Mouse (Mus musculus) liver, embryonic 14.5 days (tissue): Measurements from ENCODE around the gene Tdo2. TPM values are rescaled to one million over a fixed set of nuclear protein-coding genes. Genes with fewer than 3 reads are reported as not detected.

Source experiments
- ATAC-seq: fragments of 200-750 bp; cut with Nextera tagmentation; 2 replicates; pipeline ENCODE4 v1.8.0; 2017; ENCODE audit warnings: moderate number of reproducible peaks, mild to moderate bottlenecking, moderate library complexity; ENCODE audit not compliant: insufficient read depth
- DNase-seq, 3 experiments: peaks; one replicate each; pipeline ENCODE4 v3.0.0-alpha.2; 2012 to 2013; ENCODE audit warnings: low read depth in 3 of 3, low spot score in 3 of 3
- H3K27ac ChIP-seq: fragments of 300-500 bp; sonication (generic); 2 replicates; pipeline ENCODE4 v1.5.1; 2014; ENCODE audit warnings: moderate library complexity, mild to moderate bottlenecking, control low read depth, inconsistent platforms
- H3K27me3 ChIP-seq: fragments of 300-500 bp; sonication (generic); 2 replicates; pipeline ENCODE4 v1.6.1; 2014; ENCODE audit warnings: mild to moderate bottlenecking, low read length, moderate library complexity; ENCODE audit not compliant: control insufficient read depth, insufficient read depth
- H3K36me3 ChIP-seq: fragments of 300-500 bp; sonication (generic); replicated peaks from 2 replicates; pipeline ENCODE4 v1.6.1; 2014; ENCODE audit warnings: low read depth; ENCODE audit not compliant: control insufficient read depth, insufficient read depth
- H3K4me1 ChIP-seq, 2 experiments: fragments of 200-500 bp in 1 of 2; fragments of 300-500 bp in 1 of 2; sonication (generic) in 1 of 2; replicated peaks; 2 replicates each; pipeline ENCODE4 v1.6.1; 2012 to 2014; ENCODE audit warnings: antibody characterized with exemption in 1 of 2, inconsistent platforms in 1 of 2, low read length in 1 of 2; ENCODE audit not compliant: control insufficient read depth in 2 of 2, insufficient read depth in 2 of 2
- H3K4me2 ChIP-seq: fragments of 300-500 bp; sonication (generic); 2 replicates; pipeline ENCODE4 v1.6.1; 2014; ENCODE audit warnings: low read depth, mild to moderate bottlenecking, control low read depth, moderate library complexity
- H3K4me3 ChIP-seq, 2 experiments: fragments of 200-500 bp in 1 of 2; fragments of 300-500 bp in 1 of 2; sonication (generic) in 1 of 2; 2 replicates each; pipeline ENCODE4 v1.5.1; 2012 to 2014; ENCODE audit warnings: low read depth in 2 of 2, low read length in 2 of 2, mild to moderate bottlenecking in 2 of 2, control low read depth in 1 of 2, inconsistent platforms in 1 of 2, moderate library complexity in 1 of 2; ENCODE audit not compliant: insufficient read depth in 1 of 2
- H3K9ac ChIP-seq: fragments of 300-500 bp; sonication (generic); replicated peaks from 2 replicates; pipeline ENCODE4 v1.6.1; 2014; ENCODE audit warnings: mild to moderate bottlenecking, control low read depth, moderate library complexity
- H3K9me3 ChIP-seq: fragments of 300-500 bp; sonication (generic); 2 replicates; pipeline ENCODE4 v1.6.1; 2016; ENCODE audit warnings: low read length, mixed read lengths; ENCODE audit not compliant: control insufficient read depth
- CTCF ChIP-seq: IDR thresholded peaks from 2 replicates; pipeline ENCODE4 v1.5.1; 2016; ENCODE audit warnings: antibody characterized with exemption, low read depth, control low read depth
- EP300 ChIP-seq: IDR thresholded peaks from 2 replicates; pipeline ENCODE4 v1.6.1; 2016; ENCODE audit warnings: antibody characterized with exemption, low read depth
- WGBS: fragments of 180-500 bp; shearing (Covaris S2); extraction: QIAGEN DNeasy Blood & Tissue Kit; methylation state at CpG from one replicate; pipeline ENCODE4 v1.1.7; 2014; ENCODE audit not compliant: insufficient replicate concordance; 5-methylcytosine and 5-hydroxymethylcytosine counted together
- polyA plus RNA-seq, 2 experiments: library from polyadenylated mRNA; depleted of rRNA in 1 of 2; stranded (reverse) in 1 of 2; unstranded in 1 of 2; fragments of >200 nt; fragmentation: Nextera tagmentation in 1 of 2; extraction: Ambion mirVana in 1 of 2; gene quantifications; 2 replicates each; pipeline versions ENCODE4 v1.2.1 to v1.2.3; 2012 to 2014

Gene Tdo2
- polyA plus RNA-seq (2012; rRNA removed) (0.02 TPM in 1 of 2 replicates, not detected in the other), polyA plus RNA-seq (2014; fragmentation: Nextera tagmentation; extraction: Ambion mirVana) (0.17 and 0.18 TPM in 2 replicates)

GRCm38 (mm10) chr3:81976102-81976501, at the start of gene Tdo2:
Tdo2 (minus strand) TSS chr3:81976202.
- H3K36me3 ChIP-seq: no peaks in the 10 kb centered on the region
- H3K4me2 ChIP-seq: no peak within 1 kb of the TSS
- no peak within 1 kb of the TSS for H3K4me3 ChIP-seq
- ATAC-seq (no peak), DNase-seq (no peak)
- TF ChIP-seq EP300 (no peak), CTCF (no peak)
- H3K9me3 ChIP-seq: no peaks in the 10 kb centered on the region
- H3K9ac ChIP-seq: no peak within 1 kb of the TSS
- H3K4me1 ChIP-seq: no peaks in the 10 kb centered on the region
- H3K27me3 ChIP-seq: no peaks in the 10 kb centered on the region
- no peak within 1 kb of the TSS for H3K27ac ChIP-seq

GRCm38 (mm10) chr3:82023065-82023464, 47.1 kb upstream of the Tdo2 start:
- Histone ChIP-seq H3K36me3 (no peaks in the 10 kb centered on the region), H3K4me1 (no peaks in the 10 kb centered on the region), H3K27ac (no peak overlapping the region), H3K27me3 (no peaks in the 10 kb centered on the region), H3K9me3 (no peaks in the 10 kb centered on the region), H3K4me3 (no peak overlapping the region), H3K4me2 (no peak overlapping the region), H3K9ac (no peak overlapping the region)
- DNase-seq (no peak), ATAC-seq (no peak)
- TF ChIP-seq CTCF (no peak), EP300 (no peak)
- 56% methylated on average over 3 of the region's 3 CpGs for WGBS

DNA sequence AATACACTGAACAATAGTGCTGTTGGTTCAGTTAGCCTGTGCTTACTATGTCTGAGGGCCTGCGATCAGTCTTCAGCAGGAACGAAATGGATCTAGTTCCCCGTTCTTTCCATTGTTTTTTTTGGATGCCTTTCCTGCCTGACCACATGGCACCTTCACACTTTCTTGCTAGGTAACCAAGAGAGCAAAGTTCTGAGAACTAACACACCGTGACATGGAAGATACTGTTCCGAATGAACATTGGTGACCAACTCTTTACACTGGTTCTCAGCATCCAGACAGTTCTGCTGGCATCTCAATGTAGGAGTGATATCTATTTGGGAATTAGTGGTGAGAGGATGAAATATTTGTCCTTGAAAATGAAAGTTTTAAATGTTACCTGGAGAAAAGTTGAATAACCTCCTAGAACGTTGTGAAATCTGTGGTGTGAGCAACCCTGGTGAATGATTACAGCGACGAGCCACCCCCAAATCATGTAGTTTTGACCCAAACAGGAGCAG, 46.5 kb upstream of the Tdo2 start:
- TF ChIP-seq EP300: no peak
- TF ChIP-seq CTCF: no peak
- 62% methylated on average over 8 of the region's 8 CpGs for WGBS
- ATAC-seq (no peak), DNase-seq (no peak)
- no peak overlapping the region for H3K4me3 ChIP-seq
- no peak overlapping the region for H3K4me2 ChIP-seq
- H3K9me3 ChIP-seq: no peaks in the 10 kb centered on the region
- H3K27ac ChIP-seq: no peak overlapping the region
- no peak overlapping the region for H3K9ac ChIP-seq
- no peaks in the 10 kb centered on the region for H3K27me3 ChIP-seq
- no peaks in the 10 kb centered on the region for H3K4me1 ChIP-seq
- no peaks in the 10 kb centered on the region for H3K36me3 ChIP-seq

DNA sequence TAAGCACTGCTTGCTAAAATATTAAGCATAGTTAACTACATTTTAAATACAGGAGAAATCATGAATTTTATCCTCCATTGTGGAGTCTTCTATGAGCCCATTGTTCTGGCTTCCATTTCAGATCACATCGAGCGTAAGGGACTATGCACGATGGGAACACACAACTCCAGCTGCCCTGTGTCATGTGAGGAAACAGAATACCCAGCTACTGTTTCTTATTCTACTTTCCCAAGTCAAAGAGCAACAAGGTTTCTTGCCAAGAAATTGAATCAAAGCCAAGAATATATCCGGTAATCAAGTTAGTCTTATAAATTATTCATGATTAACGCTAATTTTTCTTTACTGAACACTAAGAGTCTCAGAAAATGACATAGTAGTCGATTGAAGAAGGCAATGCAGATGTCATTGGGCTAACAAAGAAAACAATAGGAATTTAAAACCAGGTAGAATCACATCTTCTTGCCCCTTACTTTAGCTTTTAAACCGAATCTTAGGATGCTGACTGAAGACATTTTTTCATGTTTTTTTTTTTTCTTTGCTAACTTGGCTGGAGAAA, 38.2 kb upstream of the Tdo2 start:
- Histone ChIP-seq H3K4me1 (no peaks in the 10 kb centered on the region), H3K4me2 (no peak overlapping the region), H3K36me3 (no peaks in the 10 kb centered on the region), H3K9ac (no peak overlapping the region), H3K4me3 (no peak overlapping the region), H3K27ac (no peak overlapping the region), H3K27me3 (no peaks in the 10 kb centered on the region), H3K9me3 (no peaks in the 10 kb centered on the region)
- DNase-seq: no peak
- 60% methylated on average over 7 of the region's 7 CpGs for WGBS
- TF ChIP-seq EP300: no peak
- TF ChIP-seq CTCF: no peak
- ATAC-seq: no peak

- H3K4me1 ChIP-seq: no peaks in the 10 kb centered on the region
- no peak for DNase-seq
- no peak overlapping the region for H3K27ac ChIP-seq
- no peak overlapping the region for H3K4me2 ChIP-seq
- no peak overlapping the region for H3K4me3 ChIP-seq
- 56% methylated on average over 1 of the region's 1 CpGs for WGBS
- H3K9ac ChIP-seq: no peak overlapping the region
- TF ChIP-seq EP300 (no peak), CTCF (no peak)
- no peaks in the 10 kb centered on the region for H3K36me3 ChIP-seq
- H3K27me3 ChIP-seq: no peaks in the 10 kb centered on the region
- H3K9me3 ChIP-seq: no peaks in the 10 kb centered on the region
- no peak for ATAC-seq
Observed at GRCm38 (mm10) chr3:82007002-82007401, 31.0 kb upstream of the Tdo2 start.
